Mouse (Mus musculus) myocyte (in vitro differentiated cells): Measurements from ENCODE around the gene Cenpp.

ENCODE experiments used
- E2F4 ChIP-seq: IDR thresholded peaks from one replicate; pipeline ENCODE4 v1.6.1; 2011; ENCODE audit warnings: mild to moderate bottlenecking, control low read depth, moderate library complexity; ENCODE audit not compliant: insufficient read depth
- MAX ChIP-seq: IDR thresholded peaks from one replicate; pipeline ENCODE4 v1.6.1; 2011; ENCODE audit warnings: low read depth, mild to moderate bottlenecking, control low read depth
- MYOG ChIP-seq, 3 experiments: IDR thresholded peaks; one replicate each; pipeline ENCODE4 v1.6.1; 2011; ENCODE audit warnings: control low read depth in 2 of 3, low read depth in 2 of 3, mild to moderate bottlenecking in 2 of 3; ENCODE audit not compliant: insufficient read length in 2 of 3, control insufficient read depth in 1 of 3, insufficient read depth in 1 of 3
- POLR2A ChIP-seq: IDR thresholded peaks from one replicate; pipeline ENCODE4 v1.6.1; 2011; ENCODE audit warnings: low read depth, mild to moderate bottlenecking, control low read depth, moderate library complexity; ENCODE audit not compliant: insufficient read length
- POLR2AphosphoS2 ChIP-seq: IDR thresholded peaks from one replicate; pipeline ENCODE4 v1.6.1; 2011; ENCODE audit warnings: low read depth, control low read depth; ENCODE audit not compliant: insufficient read length
- REST ChIP-seq: IDR thresholded peaks from one replicate; pipeline ENCODE4 v1.6.1; 2011; ENCODE audit warnings: mild to moderate bottlenecking, control low read depth, moderate library complexity; ENCODE audit not compliant: insufficient read depth, insufficient read length
- SRF ChIP-seq: IDR thresholded peaks from one replicate; pipeline ENCODE4 v1.6.1; 2011; ENCODE audit warnings: low read depth; ENCODE audit not compliant: control insufficient read depth, insufficient read length
- TCF12 ChIP-seq: IDR thresholded peaks from one replicate; pipeline ENCODE4 v1.6.1; 2011; ENCODE audit warnings: mild to moderate bottlenecking, control low read depth; ENCODE audit not compliant: poor library complexity, insufficient read depth, severe bottlenecking
- TCF3 ChIP-seq: IDR thresholded peaks from one replicate; pipeline ENCODE4 v1.6.1; 2011; ENCODE audit warnings: low read depth, control low read depth; ENCODE audit not compliant: insufficient read length
- USF1 ChIP-seq: IDR thresholded peaks from one replicate; pipeline ENCODE4 v1.6.1; 2011; ENCODE audit warnings: low read depth, mild to moderate bottlenecking, control low read depth, moderate library complexity

GRCm38 (mm10) chr13:49681351-49682232 lies 29.0 kb upstream of the Cenpp start, which contains the start of gene Iars:
- TF ChIP-seq POLR2A (peak; percentile 94), E2F4 (no peak), MAX (peak; percentile 98), POLR2AphosphoS2 (peak; percentile 96), REST (no peak), USF1 (no peak), TCF3 (no peak), TCF12 (no peak), MYOG (IDR thresholded peaks at IDR 0.05; ENCODE audit: control insufficient read depth in 1 of 3, insufficient read depth in 1 of 3, insufficient read length in 2 of 3, low read depth in 2 of 3) (peak in 1 of 3 experiments; percentile 23), SRF (peak; percentile 78)
